Mouse (Mus musculus): ENCODE results near the gene Fam213a.
"Not testable (repeated sequence)": the region's sequence is repeated elsewhere in the genome, so short reads cannot be mapped to it uniquely, and the experiment has no call there.

Gene Fam213a

DNA sequence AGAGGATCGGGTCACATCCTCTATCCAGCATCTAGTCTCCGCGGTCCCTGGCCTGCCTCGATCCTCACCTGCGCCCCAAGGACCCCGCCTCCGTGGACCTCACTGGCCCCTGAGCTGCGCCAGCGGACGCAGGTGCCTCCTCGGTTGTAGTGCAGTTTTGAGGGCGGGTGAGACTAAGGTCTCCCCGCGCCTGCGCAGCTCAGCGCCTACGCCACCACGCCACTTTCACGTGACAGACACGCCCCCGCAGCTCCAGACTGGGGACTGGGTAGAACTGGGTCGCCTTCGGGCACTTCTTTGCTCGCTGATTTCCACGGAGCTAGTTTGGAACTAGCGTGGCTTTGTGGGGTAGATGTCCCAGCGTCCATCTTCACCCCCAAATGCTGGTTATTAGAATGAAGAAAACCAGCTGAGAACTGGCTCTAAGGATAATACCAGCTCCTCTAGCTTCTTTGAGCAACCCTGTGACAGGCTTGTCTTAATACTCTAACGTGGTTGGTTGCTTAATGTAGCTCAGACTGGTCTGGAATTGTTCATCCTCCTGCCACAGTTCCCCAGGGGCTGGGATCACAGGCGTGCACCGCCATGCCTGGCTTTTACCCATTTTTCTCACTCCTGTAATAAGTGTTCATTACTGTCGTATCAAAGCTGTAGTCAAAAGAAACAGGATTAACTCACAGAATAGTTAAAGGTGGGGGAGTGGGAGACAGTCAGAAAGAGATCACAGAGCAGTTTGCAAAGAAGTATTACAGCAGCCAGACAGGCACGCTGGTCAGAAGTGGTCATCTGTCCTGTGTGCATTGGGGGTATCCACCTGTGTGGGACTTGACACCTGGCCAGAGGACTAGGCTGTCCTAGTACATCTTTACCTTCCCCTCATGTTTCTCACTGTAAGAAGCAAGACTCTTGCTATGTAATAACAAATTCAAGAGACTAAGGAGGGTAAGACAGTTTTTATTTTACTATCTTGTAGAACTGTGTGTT, at the start of gene Fam213a:
Fam213a (minus strand) TSS at position 159 of the 984 bp plus-strand sequence.
- DNase-seq (ENCODE audit: low spot score in 2 of 2) = peak; percentile 78 to 82

DNA sequence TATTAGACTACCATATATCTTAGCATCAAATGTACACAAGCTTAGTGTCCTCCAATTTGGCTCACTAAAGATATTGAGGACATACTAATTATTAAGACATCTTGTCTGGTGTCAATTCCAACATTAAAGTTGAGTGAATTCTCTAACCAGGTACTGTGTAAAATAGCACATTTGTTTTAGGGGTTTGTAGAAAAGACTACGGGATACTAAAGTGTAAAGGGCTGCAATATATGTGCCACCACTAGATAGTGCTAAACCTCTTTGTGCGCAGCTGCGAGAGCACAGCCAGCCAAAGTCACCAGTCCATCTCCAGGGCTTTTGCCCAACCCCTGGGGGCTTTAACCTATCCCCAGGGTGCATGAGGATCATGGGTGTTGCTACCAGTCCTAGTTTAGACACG, 39.6 kb upstream of the Fam213a start:
- DNase-seq (ENCODE audit: low spot score in 2 of 2) = not testable (repeated sequence)

DNA sequence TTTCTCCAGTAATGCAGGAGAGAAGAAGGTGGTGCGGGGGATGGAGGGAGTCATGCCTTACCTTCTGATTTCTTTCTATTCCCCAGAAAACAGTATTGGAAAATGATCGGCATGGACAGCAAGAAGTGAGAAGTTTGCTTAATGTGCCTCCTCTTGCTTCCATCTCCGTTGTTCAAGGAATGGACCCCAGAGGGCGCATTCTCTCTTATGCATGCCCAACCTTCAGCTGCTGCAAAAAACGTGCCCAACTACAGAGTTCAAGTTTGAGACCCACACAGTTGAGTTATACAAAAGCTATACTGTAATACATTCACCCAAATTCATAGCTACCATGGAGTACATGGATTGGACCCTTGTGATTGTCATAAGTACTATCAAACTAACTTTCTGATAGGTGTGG, 38.9 kb upstream of the Fam213a start:
- DNase-seq (ENCODE audit: low spot score in 2 of 2) = no peak

DNA sequence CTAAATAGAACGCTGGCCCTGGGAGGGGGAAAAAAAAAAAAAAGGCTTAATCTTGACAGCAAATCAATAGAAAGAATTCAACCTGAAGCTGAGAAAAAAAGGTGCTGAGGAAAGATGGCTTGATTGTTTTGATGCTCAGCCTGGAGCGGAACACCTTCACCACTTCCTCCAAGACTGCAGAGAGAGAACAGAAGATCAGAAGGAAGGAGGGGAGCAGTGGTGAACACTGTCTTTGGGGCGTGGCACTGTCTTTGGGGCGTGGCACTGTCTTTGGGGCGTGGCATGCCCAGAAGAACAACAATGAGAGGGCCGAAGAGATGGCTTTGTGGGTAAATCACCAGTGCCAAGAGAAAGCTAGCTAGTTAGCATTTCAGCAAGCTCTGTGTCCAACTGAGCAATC, 36.9 kb upstream of the Fam213a start:
- DNase-seq (ENCODE audit: low spot score in 2 of 2) = no peak

DNA sequence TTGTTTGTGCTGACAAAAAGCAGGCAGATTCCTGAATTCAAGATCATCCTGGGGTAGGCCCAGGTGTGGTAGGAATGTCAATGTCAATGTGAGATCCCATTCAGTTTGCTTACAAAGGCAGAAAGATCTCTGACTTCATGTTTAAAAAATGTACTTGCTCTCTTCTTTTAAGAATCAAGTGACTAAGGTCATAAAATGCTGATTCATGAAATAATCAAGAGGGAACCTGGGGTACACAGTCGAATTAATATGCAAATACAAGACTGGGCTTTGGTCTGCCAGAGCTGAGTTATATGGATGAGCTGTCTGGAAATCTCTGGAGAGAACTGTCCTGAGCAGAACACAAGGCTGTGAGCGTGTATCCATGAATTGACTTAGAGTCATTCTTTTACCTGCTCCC, 33.8 kb upstream of the Fam213a start:
- DNase-seq (ENCODE audit: low spot score in 2 of 2) = no peak

DNA sequence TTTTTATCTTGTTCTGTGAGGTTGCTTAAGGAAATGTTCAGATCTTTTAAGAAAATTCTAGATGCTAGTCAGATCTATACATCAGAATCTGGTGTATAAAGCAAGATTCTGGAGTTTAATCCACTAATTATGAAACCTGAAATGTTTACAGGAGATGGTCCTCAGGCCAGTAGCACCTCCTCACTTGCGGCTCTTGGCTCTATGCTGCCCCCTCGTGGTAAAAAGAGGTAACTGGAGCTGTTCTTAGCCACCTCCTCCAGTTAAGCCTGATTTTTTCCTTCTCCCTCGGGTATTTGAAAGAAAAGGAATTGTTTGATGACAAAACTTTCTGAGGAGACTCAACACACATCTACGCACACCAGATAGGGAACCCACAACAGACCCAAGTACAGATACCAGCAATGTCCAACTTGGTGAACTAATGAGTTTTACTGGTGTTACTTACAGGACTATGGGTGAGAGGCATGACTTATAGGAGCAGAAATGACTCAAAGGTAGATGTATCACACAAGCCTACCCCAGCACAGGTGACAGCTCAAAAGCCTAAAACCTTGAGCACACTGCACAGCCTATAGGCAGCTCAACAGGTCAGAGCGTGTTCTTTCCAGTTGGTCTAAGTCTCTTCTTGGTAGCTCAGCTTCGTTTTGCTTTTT, 21.7 kb upstream of the Fam213a start:
- peak in 1 of 2 experiments; percentile 60 for DNase-seq (ENCODE audit: low spot score in 2 of 2)

DNA sequence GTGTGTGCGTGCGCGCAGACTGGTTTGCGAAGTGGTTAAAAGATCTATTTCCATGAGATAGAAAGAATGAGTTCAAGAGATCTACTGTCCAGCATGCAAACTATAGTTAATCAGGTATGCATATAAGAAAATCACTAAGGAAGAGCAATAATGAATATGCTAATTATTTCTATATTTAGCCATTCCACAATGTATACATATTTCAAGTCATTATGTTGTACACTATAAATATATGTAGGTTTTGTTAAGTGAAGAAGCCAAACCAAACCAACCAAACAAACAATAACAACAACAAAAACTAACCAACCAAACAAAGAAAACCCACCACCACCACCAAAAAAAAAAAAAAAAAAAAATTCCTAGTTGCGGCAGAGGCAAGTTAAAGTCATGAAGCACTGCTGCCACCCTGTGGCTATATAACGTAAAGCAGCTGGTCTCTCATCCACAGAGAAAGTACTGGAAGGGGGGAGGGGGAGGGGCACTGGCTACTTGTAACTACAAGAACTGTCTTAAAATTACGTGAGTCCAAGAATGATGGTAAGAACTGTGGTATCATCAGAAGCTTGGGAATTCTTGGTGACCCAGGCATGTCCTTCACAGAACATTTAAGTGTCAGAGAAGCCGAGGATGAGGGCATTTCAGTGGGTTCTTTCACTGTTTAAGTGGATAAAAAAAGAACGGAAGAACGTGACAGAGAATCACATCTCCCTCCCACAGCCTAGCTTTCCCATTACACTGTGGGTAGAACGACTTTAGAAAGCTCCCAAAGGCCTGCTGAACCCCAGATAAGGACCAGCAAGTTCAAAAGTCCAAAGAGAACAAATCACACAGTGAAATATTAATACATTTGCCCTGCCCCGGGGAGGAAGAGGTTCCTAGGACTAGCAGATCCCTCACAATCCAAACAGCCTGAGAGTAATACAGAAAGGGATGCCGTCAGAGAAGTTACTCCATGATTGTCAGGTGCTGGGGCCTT, 19.8 kb upstream of the Fam213a start:
- peak; percentile 45 to 78 for DNase-seq (ENCODE audit: low spot score in 2 of 2)

DNA sequence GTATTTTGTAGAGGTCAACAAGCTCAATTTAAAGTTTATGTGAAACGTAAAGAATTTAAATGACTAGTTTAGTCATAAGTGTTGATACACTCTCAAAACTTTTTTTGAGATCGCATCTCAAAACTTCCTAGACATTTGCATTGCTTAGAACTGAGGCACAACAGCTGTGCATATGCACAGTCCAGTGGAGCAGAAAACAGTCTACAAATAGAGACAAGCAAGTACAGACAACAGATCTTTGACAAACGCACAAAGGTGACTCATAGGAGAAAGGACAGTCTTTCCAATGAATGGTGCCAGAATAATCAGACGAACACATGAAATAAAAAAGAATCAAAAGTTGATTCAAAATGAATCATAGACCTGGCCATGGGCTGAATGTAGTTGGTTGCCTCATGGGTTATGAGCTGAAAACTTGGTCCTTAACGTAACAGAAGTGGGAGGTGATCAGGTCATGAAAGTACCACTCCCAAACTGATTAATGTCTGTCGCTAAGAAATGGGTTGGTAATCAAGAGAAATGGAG, 17.5 kb upstream of the Fam213a start:
- DNase-seq (ENCODE audit: low spot score in 2 of 2) = no peak

DNA sequence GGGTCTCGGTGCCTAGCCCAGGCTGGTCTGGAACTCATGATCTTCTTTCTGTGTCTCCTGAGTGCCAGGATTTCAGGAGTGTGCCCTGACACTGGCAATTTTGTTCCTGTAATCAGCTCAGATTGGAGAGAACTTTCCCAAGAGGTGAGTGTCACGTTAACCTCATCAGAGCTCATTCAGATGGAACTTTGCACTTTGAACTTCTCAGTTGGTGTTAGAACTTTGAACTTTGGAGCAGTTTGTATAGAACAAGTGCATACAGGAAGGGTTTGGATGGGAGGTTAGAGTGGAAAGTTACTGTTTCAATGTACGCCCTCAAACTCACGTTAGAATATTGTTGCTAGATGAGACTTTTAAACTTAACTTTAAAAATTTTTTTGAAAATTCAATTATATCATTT, 15.7 kb upstream of the Fam213a start:
- DNase-seq (ENCODE audit: low spot score in 2 of 2) = no peak

DNA sequence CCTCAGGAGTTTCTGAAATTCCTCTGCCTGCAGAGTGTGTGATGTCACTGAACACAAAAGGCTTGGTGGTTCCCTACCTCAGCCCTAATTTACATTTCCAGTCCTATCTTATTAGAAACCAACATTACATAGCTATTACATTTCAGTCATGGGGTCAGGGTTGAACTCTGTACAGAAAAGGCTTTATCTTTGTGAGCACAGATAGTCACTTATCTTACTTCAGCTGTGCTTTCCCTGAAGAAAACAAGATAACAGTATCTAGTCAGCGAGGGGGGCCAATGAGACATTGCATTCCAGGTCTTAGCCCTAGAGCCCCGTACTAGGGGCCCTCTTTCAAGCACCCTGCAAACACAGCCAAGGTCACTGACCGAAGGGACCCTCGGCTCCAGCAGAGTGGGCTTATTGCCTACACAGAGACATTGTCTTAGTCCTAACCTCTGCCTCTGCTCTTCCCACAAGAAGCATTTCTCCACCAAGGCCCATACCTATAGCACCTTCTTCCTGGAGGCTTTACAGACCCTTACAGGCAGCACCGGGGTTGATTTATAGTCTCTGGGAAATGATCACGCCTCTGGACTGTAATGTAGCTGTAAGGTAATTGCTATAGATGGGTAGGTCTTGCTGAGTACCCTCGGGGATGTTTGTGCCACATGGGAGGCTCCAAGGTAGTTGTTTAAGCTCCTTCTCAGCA, 12.2 kb upstream of the Fam213a start:
- DNase-seq (ENCODE audit: low spot score in 2 of 2) = no peak

DNA sequence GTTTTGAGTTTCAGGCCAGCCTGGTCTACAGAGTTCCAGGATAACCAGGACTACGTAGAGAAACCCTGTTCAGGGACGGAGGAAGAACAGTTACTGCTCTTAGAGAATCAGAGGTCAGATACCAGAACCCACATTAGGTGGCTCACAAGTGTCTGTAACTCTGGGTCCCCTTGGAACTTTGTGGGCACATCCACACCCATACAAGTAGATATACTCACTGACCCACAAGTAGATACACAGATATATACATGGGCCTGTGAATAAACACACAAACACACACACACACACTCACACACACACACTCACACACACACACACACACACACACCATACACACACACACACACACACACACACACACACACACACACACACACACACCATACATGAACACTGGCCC, 11.5 kb upstream of the Fam213a start:
- DNase-seq (ENCODE audit: low spot score in 2 of 2) = no peak

DNA sequence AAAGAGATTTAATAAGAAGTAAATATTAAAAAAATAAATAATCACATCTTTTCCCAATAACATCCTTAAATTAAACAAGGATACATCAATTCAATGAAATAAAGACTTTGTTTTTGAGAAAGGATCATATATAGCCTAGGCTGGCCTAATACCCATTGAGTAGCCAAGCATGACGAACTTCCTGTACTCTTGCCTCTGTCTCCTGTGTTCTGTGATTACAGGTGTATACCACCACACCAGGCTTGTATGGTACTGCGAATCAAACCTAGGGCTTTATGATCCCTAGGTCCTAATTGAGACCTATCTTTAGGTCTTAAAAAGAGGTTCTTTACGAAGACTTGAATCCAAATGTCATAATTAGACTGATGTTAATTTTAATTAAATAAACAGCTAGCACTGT, 7.7 kb upstream of the Fam213a start:
- no peak for DNase-seq (ENCODE audit: low spot score in 2 of 2)

DNA sequence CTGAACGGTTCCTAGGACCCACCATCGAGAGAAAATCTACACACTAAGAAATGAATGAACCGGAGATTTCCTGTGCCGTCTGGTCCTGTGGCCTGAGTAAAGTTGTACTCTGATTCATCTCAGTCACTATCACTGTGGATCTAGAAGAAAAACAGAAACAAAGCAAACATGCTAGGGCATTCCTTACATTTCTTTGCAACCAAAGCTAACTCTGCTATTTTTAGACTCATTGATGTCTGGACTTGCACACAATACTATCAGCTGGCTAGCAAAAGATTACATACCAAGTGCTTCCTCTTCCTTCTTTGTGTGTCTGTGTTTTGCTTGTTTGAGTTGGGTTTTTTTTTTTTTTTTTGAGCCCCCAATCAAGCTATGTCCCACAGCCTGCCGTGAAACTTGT, 3.9 kb upstream of the Fam213a start:
- no peak for DNase-seq (ENCODE audit: low spot score in 2 of 2)

DNA sequence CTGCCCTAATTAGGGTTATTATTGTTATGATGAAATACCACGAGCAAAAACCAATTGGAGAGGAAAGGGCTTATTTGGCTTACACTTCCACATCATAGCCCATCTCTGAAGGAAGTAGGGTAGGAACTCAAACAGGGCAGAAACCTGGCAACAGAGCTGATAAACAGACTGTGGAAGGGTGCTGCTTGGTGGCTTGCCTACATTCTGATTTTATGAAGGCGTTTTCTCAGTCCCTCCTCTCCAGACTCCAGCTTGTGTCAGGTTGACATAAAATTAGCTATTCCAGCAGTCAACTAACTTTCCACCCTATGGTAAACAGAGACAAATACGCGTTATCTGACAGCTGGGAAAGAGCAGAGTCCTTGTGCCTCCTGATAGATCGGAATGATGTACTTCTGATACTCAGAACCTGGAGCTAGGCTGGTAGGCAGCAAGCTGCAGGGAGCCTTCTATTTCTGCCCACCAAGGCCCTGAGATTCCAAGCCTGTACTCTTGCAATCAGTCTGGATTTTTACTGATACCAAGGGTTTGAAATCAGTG, 1.2 kb upstream of the Fam213a start:
- DNase-seq (ENCODE audit: low spot score in 2 of 2) = no peak

DNA sequence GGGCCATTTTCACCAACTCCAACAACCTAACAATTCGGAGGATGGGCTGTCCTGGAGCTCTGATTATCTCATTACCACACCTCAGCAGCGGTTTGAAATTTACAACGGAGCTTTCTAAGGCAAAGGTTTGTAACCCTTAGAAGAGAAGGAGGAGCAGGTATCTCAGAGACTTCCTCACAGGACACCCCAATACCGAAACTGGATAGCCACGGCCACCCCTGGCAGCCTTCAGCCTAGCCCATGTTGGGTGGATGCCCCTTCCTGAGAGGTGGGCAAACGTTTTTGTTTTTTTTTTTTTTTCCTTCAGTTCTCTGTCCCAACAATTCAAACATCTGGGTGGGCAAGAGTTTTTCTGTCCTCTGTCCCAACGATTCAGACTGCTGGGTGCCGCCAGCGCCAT, 445 bp downstream of the Fam213a start:
- no peak for DNase-seq (ENCODE audit: low spot score in 2 of 2)

DNA sequence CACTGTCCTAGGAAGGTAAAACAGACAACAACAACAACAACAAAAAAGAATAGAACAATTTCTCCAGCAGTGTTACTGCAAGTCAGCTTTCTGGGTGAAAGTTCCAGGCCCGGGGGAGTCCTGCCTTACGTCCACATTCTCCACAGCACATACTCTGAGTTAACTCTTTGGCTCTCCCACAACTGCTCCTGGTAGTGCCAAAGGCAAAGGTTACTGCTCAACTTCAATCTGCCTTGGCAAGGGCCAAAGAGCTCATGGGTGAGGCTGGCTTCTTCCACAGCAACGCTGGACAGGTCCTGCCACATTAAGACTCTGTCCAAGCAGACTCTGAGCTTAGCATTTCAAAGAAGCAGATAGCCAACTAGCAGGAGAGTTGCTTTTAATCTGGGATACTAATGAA, 1.7 kb downstream of the Fam213a start:
- DNase-seq (ENCODE audit: low spot score in 2 of 2) = no peak

DNA sequence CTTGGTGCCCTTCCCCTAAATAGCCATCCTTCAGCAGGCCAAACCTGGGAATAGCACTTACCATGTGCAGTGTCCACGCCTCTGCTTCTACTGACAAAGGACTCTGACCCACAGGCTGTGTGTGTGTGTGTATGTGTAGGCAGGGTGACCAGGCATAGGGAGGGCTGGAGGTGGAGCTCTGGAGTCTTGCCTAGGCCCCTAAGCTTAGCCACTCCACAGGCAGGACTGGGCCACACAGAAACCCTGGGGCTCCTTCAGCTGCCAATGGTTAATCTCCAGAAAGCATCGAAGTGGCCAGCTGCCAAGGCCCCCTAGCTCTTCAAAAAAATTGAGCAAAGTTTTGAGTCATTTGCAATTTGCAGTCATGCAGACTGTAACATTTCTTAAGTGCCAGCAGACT, 5.5 kb downstream of the Fam213a start:
- DNase-seq (ENCODE audit: low spot score in 2 of 2) = no peak

DNA sequence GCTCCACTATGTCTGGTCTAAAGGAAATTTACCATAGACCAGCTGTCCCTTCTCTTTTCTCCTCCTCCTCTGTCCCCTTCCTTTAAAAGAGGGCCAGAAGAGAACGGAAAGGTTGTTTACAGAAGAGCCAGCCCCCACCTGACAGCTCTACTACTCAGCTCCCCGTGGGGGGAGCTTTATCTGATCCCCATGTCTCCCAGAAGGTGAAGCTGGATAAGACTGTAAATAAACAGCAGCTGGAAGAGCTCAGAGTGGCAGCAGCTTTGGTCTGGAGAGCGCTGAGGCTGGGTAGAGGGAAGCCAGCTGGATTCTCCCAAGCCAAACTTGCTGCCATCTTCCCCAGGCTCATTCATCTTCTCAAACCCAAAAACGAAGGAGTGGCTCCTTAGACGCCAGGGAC, 5.9 kb downstream of the Fam213a start:
- no peak for DNase-seq (ENCODE audit: low spot score in 2 of 2)

DNA sequence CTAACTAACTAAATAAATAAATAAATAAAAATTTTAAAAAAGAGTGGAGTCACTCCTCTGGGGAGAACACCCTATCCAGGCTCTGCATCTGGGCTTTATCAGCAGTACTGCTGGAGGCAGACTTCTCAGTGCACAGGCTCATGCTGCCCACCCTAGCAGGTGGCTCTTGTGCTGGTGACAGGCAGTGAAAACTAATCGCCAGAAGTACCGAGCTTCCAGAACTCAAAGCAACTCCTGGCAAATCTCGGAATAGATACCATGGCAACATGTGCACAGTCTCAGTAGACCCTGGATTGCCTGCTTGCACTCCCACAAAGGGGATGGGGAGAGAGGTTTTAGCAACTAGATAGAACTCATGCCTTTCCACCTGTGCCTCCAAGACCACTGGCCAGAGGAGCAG, 6.7 kb downstream of the Fam213a start:
- no peak for DNase-seq (ENCODE audit: low spot score in 2 of 2)

DNA sequence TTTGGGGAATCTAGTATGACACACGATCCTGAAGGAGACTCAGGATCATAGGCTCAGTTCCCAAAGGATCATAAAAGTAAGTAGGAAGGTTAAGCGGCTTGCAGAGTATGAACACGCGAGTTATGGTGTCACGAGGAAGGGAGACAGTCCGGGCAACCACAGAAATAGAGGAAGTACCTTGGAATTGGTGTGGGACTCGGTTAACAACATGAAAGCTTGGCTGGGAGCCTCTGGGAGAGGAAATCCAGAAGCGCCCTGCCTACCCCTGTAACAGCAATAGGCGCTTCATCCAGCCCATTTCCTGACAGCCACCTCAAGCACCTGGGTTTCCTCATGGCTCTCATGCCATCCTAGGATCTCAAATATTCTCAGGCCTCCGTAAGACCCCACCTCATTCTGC, 7.3 kb downstream of the Fam213a start:
- DNase-seq (ENCODE audit: low spot score in 2 of 2) = no peak

DNA sequence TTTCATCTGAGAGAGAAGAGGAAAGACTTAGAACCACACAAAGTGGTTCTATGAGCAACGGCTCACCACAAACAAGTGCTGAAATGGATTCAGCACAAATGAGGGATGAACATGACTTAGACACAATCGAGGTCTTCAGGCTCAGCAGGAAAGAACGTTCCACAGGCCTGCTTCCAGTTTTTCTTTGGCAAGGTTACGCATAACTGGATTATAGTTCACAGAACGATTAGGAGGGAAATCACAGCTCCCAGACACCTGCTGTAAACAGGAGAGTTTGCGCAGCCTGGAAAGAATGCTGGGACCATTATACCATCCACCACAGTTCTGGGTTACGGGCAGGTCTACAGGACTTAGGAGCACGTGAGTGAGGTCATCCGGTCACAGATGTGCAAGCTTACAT, 7.9 kb downstream of the Fam213a start:
- DNase-seq (ENCODE audit: low spot score in 2 of 2) = no peak

Data from thymus, postnatal 10 days (tissue).